Mouse (Mus musculus): ENCODE measurements around the gene H2-M10.1. TPM values are rescaled to one million over a fixed set of nuclear protein-coding genes. Genes with fewer than 3 reads are reported as not detected.
A peak's percentile ranks its signal among the peaks of the same experiment; 100 is the strongest.
"Not testable (repeated sequence)": the region's sequence is repeated elsewhere in the genome, so short reads cannot be mapped to it uniquely, and the experiment has no call there.

Gene H2-M10.1
- polyA plus RNA-seq (2016; fragmentation: Nextera tagmentation; extraction: Ambion mirVana) = not detected in 2 replicates

DNA sequence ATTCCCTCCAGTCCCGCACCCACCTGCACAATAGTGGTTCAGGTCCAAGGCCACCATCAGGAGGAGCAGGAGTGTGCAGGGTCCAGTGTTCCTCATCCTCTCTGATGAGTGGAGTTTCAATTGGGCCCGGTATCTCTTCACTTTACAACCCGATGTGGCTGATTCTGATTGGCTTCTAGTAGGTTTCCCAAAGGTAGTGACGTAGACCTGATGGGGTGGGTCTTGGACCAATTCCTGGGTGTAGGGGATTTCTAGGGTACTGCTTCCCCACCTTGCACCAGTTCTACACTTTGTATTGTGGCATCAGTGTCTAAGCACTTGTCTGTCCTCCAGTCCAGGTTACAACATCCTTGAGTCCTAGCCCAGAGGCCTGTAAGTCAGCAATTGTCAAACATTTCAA is at the start of gene H2-M10.1:
Gene H2-M10.1 (minus strand): TSS at position 101 of the 400 bp plus-strand sequence.
- no peak for DNase-seq (ENCODE audit: low spot score)
- H3K9me3 ChIP-seq = no peaks in the 10 kb centered on the region
- no peak within 1 kb of the TSS for H3K27ac ChIP-seq
- H3K4me1 ChIP-seq = no peaks in the 10 kb centered on the region
- no peaks in the 10 kb centered on the region for H3K36me3 ChIP-seq
- 89% methylated on average over 4 of the region's 4 CpGs for WGBS
- H3K27me3 ChIP-seq (ENCODE audit: insufficient read depth, poor library complexity, severe bottlenecking) = no peaks in the 10 kb centered on the region
- no peak within 1 kb of the TSS for H3K4me3 ChIP-seq

DNA sequence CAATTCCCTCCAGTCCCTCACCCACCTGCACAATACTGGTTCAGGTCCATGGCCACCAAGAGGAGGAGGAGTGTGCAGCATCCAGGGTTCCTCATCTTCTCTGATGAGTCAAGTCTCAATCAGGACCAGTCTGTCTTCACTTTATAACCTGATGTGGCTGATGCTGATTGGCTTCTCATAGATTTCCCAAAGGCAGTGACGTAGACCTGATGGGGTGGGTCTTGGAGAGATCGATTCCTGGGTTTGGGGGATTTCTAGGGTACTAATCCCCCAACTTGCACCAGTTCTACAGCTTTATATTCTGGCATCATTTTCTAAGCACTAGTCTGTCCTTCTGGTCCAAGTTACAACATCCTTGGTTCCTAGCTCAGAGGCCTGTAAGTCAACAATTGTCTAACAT is 42.4 kb upstream of the H2-M10.1 start, which contains the start of gene H2-M10.3:
Gene H2-M10.3 (minus strand): TSS at position 101 of the 400 bp plus-strand sequence.
- not testable (repeated sequence) for DNase-seq (ENCODE audit: low spot score); H3K27me3 ChIP-seq (ENCODE audit: insufficient read depth, poor library complexity, severe bottlenecking); H3K9me3 ChIP-seq; H3K4me1 ChIP-seq; H3K27ac ChIP-seq; H3K36me3 ChIP-seq; H3K4me3 ChIP-seq
- 79% methylated on average over 2 of the region's 2 CpGs for WGBS

DNA sequence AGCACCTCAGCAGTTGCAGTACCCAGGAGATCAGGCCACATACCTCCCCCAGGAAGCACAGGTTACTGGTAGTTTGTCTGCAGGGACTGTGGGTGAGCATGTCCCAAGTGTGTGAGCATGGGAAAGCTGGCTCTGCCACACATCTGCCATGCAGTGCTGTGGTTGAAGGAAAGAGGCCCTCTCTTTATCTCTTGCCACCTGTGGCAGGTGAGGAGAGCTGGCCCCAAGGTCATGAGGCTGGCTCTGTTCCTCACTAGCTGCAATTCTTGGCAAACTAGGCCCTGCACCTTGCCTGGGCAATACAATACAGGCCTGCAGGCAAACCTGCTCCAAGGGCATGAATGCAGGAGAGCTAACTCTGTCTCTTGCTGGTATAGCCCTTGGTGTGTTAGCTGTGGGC is 36.4 kb upstream of the H2-M10.1 start:
- not testable (repeated sequence) for H3K9me3 ChIP-seq; DNase-seq (ENCODE audit: low spot score); H3K4me1 ChIP-seq; H3K4me3 ChIP-seq; H3K27me3 ChIP-seq (ENCODE audit: insufficient read depth, poor library complexity, severe bottlenecking); H3K36me3 ChIP-seq; H3K27ac ChIP-seq

DNA sequence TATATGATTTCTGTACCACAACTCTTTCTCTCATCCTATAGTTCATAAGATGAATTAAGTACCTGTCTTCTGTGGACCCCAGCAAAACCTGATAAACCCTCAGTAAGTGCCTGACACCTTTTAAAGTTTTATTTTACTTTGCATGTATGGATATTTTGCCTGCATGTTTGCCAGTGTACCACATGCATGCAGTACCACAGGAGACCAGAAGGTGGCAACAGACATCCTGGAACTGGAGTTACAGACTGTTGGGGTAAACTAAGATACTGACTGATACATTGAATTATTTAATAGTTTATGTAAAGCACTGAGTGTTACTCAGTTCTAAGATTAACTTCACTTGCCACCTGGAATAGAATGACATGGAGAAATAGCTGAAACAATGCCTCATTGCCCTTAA is 31.6 kb upstream of the H2-M10.1 start:
- not testable (repeated sequence) for H3K4me1 ChIP-seq; H3K27ac ChIP-seq; H3K27me3 ChIP-seq (ENCODE audit: insufficient read depth, poor library complexity, severe bottlenecking); DNase-seq (ENCODE audit: low spot score); H3K4me3 ChIP-seq; H3K36me3 ChIP-seq; H3K9me3 ChIP-seq

DNA sequence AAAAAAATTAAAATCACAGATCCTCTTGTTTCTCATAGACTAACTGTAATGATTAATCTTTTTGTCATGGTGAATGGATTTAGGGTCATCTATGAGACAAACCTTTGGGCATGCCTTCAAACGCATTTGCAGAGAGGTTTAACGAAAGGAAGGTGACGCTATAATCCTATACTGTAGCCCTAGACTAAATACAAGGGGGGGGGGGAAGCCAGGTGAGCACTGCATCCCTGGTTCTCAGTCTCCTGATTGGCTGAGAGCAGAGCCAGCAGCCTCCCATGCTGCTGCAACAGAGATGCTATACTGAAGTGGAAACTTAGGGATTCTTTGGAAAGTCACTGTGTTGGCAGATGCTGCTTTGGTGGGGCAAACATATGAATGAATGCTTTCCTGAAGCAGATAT is 29.8 kb upstream of the H2-M10.1 start:
- no peak for DNase-seq (ENCODE audit: low spot score)
- Histone ChIP-seq H3K27me3 (ENCODE audit: insufficient read depth, poor library complexity, severe bottlenecking) (no peaks in the 10 kb centered on the region), H3K4me1 (no peaks in the 10 kb centered on the region), H3K27ac (no peak overlapping the region), H3K4me3 (no peak overlapping the region), H3K36me3 (no peaks in the 10 kb centered on the region), H3K9me3 (no peaks in the 10 kb centered on the region)
- WGBS = 42% methylated on average over 3 of the region's 3 CpGs

DNA sequence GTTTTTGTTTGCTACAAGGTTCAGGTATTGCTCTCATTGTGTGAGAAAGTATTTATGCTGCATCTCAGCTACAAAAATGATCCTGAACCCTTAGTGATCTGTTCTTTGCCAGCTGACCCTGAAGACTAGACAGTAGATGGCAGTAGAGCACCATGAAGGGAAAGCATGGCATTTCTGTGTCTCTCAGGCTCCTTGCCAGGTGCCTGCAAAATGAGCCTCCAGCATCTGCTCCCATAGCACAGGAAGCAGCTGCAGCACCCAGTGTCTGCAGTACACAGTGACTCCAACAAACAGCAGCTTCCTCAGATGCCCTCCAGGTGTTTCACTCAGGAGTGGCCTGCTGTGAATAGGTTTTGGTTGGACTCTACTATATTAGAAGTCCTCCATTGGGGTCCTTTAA is 29.4 kb upstream of the H2-M10.1 start:
- not testable (repeated sequence) for H3K27ac ChIP-seq; DNase-seq (ENCODE audit: low spot score); H3K9me3 ChIP-seq

DNA sequence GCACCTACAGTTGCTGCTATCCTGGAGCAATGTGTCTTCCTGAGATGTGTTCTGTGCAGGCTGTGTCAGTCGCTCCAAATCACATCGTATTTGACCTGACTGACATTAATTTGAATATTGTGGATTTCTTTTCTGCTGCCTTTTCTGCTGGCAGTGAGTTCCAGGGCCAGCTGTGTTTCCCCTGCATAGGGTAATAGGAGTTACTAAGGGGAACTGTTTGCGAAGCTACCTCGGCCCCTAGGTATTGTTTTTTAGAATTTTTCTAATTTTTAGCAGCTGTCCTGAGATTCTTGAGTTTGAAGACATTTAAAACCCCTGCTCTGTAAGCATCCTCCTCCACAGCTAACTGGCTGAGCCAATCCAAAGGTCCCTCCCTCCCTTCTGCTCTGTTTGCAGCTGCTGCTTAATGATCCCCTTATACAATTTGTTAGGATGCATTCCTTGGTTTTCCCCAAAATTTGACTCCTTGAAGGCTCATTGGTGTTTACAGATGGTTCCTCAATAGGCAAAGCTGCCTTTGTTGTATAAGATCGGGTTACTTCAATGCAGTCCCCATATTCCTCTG is 10.2 kb downstream of the H2-M10.1 start:
- Histone ChIP-seq H3K27me3 (ENCODE audit: insufficient read depth, poor library complexity, severe bottlenecking) (no peaks in the 10 kb centered on the region), H3K36me3 (no peaks in the 10 kb centered on the region), H3K9me3 (no peaks in the 10 kb centered on the region), H3K4me1 (no peaks in the 10 kb centered on the region), H3K27ac (no peak overlapping the region; the same call in 1 of the 2 replicates), H3K4me3 (peak overlapping the region; percentile 72)
- no peak for DNase-seq (ENCODE audit: low spot score)
- WGBS = 25% methylated on average over 5 of the region's 5 CpGs

More for the DNA sequence above, 29.4 kb upstream of the H2-M10.1 start:
- H3K4me1 ChIP-seq; H3K36me3 ChIP-seq; H3K4me3 ChIP-seq; H3K27me3 ChIP-seq (ENCODE audit: insufficient read depth, poor library complexity, severe bottlenecking): not testable (repeated sequence)

DNA sequence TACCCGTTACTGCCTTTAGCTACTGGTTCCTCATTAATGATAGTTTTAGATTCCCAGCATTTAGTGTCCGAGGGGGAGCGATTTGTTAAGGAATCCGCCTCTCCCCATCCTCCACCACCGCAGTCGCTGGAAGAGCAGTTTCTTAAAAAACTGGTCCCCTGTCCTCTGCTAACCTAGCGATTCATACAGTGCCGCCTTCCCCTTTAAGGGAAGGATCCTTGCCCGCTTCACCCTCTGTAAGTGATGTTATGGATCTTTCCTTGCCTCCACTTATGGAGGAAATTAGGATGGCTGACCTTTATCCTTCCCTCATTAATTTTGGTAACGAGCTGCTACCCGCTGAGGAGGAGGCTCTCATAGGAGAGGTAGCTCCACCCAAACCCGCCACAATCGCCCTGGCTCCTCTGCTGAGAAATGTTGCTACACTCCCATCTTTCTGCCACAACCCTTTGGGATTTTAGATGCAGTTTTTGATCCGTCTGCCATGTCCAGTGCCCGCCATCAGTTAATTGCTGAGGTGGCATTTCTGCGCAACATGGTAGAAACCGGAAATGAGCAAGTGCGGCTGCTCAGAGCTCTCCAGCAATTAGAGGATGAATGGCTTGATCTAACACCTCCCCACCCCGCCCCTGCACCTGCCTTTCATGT is 10.8 kb downstream of the H2-M10.1 start:
- Histone ChIP-seq H3K9me3 (no peaks in the 10 kb centered on the region), H3K4me1 (no peaks in the 10 kb centered on the region), H3K4me3 (peak overlapping the region; percentile 72), H3K27ac (peak overlapping the region; percentile 79), H3K36me3 (no peaks in the 10 kb centered on the region), H3K27me3 (ENCODE audit: insufficient read depth, poor library complexity, severe bottlenecking) (no peaks in the 10 kb centered on the region)
- 0% methylated on average over 19 of the region's 19 CpGs for WGBS
- DNase-seq (ENCODE audit: low spot score) = peak; percentile 81

DNA sequence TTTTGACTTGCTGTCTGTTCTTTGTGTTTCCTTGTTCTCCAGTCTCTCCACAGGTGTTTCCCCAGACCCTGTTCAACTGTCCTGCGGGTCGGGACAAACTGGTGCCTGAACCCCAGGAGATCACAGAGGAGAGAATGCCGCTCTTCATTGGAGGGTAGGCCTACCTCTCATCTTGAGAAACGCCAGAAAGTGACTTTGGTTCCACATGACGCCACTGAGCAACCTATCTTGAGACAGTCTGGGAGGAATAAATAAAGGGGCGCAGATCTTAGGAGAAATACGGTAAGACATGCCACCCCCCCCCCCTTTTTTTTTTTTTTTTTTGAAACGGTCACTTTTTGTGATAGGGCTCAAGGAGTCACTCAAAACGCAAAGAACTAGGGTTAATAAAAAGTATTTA is 11.4 kb downstream of the H2-M10.1 start:
- H3K4me1 ChIP-seq = no peaks in the 10 kb centered on the region
- DNase-seq (ENCODE audit: low spot score) = no peak
- peak overlapping the region; percentile 72 for H3K4me3 ChIP-seq
- H3K9me3 ChIP-seq = no peaks in the 10 kb centered on the region
- no peak overlapping the region for H3K27ac ChIP-seq
- WGBS = 3% methylated on average over 9 of the region's 9 CpGs
- H3K36me3 ChIP-seq = no peaks in the 10 kb centered on the region
- H3K27me3 ChIP-seq (ENCODE audit: insufficient read depth, poor library complexity, severe bottlenecking) = no peaks in the 10 kb centered on the region

DNA sequence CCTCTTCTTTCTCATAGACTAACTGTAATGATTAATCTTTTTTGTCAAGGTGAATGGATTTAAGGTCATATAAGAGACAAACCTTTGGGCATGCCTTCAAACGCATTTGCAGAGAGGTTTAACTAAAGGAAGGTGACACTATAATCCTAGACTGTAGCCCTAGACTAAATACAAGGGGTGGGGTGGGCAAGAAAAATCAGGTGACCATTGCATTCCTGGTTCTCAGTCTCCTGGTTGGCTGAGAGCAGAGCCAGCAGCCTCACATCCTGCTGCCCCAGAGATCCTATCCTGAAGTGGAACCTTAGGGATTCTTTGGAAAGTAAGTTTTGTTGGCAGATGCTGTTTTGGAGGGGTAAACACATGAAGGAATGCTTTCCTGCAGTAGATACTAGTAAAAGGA is 16.7 kb downstream of the H2-M10.1 start:
- no peak overlapping the region for H3K27ac ChIP-seq
- H3K36me3 ChIP-seq = no peaks in the 10 kb centered on the region
- no peaks in the 10 kb centered on the region for H3K27me3 ChIP-seq (ENCODE audit: insufficient read depth, poor library complexity, severe bottlenecking)
- 45% methylated on average over 1 of the region's 1 CpGs for WGBS
- H3K4me3 ChIP-seq = no peak overlapping the region
- no peak for DNase-seq (ENCODE audit: low spot score)
- no peaks in the 10 kb centered on the region for H3K4me1 ChIP-seq
- H3K9me3 ChIP-seq = no peaks in the 10 kb centered on the region

DNA sequence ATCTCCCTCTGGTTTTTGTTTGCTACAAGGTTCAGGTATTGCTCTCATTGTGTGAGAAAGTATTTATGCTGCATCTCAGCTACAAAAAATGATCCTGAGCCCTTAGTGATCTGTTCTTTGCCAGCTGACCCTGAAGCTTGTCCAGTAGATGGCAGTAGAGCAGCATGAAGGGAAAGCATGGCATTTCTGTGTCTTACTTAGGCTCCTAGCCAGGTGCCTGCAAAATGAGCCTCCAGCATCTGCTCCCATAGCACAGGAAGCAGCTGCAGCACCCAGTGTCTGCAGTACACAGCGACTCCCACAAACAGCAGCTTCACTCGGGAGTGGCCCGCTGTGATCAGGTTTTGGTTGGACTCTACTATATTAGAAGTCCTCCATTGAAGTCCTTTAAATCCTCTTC is 17.1 kb downstream of the H2-M10.1 start:
- H3K27me3 ChIP-seq (ENCODE audit: insufficient read depth, poor library complexity, severe bottlenecking); H3K4me1 ChIP-seq; H3K36me3 ChIP-seq; H3K9me3 ChIP-seq; H3K4me3 ChIP-seq; DNase-seq (ENCODE audit: low spot score); H3K27ac ChIP-seq: not testable (repeated sequence)
- WGBS = 3% methylated on average over 3 of the region's 3 CpGs

DNA sequence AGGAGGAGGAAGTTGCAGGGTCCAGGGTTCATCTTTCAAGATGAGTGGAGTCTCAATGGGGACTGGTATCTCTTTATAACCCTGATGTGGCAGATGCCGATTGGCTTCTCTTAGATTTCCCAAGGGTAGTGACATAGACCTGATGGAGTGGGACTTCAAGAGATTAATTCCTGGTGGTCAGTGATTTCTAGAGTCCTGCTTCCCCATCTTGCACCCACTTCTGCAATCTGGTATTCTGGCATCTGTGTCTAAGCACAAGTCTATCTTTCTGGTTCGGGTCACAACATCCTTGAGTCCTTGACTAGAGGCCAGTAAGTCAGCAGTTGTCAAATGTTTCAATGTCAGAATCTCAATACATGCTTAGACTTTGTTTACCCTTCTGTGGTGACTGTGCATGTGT is 39.6 kb downstream of the H2-M10.1 start, which contains the start of gene H2-M10.2:
Gene H2-M10.2 (minus strand): TSS at position 101 of the 400 bp plus-strand sequence.
- no peaks in the 10 kb centered on the region for H3K4me1 ChIP-seq
- H3K27me3 ChIP-seq (ENCODE audit: insufficient read depth, poor library complexity, severe bottlenecking) = no peaks in the 10 kb centered on the region
- H3K36me3 ChIP-seq = peaks cover 12% of the 10 kb centered on the region
- DNase-seq (ENCODE audit: low spot score) = no peak
- peaks cover 8% of the 10 kb centered on the region; the same call in 1 of the 2 replicates for H3K9me3 ChIP-seq
- H3K27ac ChIP-seq = no peak within 1 kb of the TSS
- H3K4me3 ChIP-seq = no peak within 1 kb of the TSS
- 85% methylated on average over 2 of the region's 2 CpGs for WGBS

DNA sequence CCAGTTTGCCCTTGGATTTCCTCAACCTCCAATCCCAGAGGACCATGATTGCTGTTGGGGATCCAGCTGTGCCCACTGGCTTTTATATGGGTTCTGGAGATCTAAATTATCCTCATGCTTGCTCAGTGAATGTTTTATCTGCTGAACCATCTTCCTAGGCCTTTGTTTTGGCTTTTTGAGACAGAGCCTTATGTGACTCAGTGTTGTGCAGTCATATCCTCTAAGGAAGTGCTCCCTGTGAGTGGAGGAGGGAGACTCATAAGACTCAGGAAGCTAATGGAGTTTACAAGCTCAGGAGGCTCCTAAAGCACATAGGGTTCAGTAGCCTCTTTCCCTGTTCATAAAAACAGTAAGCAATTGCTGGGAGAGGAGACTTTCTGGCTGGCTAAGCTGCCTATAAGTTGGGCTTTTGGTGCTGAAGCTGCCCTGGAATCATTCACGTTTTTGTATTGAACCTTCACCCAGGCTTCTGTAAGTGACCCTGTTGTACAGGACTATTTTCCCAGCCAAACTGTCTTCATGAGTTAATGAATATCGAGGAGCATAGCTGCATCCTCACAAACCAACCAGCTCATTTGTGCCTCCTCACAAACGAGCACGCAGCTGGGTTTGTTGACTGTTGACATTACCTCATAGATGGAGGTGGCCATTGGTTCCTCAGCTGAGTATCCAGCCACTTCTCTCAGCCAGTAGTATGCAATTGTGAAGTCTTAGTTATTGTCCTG is 44.3 kb downstream of the H2-M10.1 start:
- H3K27ac ChIP-seq = no peak overlapping the region
- no peaks in the 10 kb centered on the region for H3K27me3 ChIP-seq (ENCODE audit: insufficient read depth, poor library complexity, severe bottlenecking)
- no peak overlapping the region for H3K4me3 ChIP-seq
- H3K9me3 ChIP-seq = peaks cover 8% of the 10 kb centered on the region; the same call in 1 of the 2 replicates
- peaks cover 46% of the 10 kb centered on the region for H3K36me3 ChIP-seq
- no peak for DNase-seq (ENCODE audit: low spot score)
- WGBS = 91% methylated on average over 4 of the region's 4 CpGs
- H3K4me1 ChIP-seq = no peaks in the 10 kb centered on the region
